ENCODE assay signal across 14 mouse cellular contexts in the genomic region with DNA sequence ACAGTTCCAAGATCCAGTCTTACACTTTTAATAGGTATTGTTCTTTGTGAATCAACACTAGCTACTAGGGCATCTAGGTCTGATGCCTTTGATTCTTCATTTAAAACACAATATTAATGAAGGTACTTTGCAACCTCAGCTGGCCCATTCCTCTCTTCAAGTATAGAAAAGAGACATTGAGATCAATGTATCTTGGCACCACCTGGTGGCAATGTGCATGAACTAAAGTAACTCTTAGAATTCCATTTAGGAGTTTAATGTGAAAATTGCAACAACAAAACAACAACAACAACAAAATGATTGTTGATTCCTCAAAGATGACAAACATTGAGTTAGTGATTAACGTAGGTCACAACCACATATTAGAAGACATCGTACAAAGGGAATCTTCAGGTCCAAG.
A peak's percentile ranks its signal among the peaks of the same experiment; 100 is the strongest.
DNase-seq lines count a peak whose midpoint lies in the region.
"Had no signal": no experiment of that assay in that cellular context is flagged by ENCODE, and none has a peak within 500 bp of the region (broad histone marks: within the 10 kb centered on the region; RNA-seq: fewer than 3 reads in every experiment).

No protein-coding gene starts in this region.

- DNase-seq in embryo, embryonic 10 days (ENCODE audit: low spot score): peak; percentile 9
- DNase-seq in embryo, embryonic 9.5 days (ENCODE audit: extremely low spot score): no peak
- DNase-seq in kidney, postnatal 4 days: peak; percentile 3 to 5
- DNase-seq in kidney, postnatal 10 days: no peak
- DNase-seq in 3T3-L1 (ENCODE audit: low read depth, low spot score) (peak; percentile 39), R1 (ENCODE audit: low read depth, low spot score) (peak; percentile 2)
- no peak for DNase-seq in thymus, postnatal 14 days
- no peak for DNase-seq in right cerebral cortex, postnatal 36 days (ENCODE audit: low spot score in 2 of 2)
- DNase-seq: cerebellum, adult 11-12 months; cerebellum, postnatal 36 days; gastrocnemius, postnatal 25 days; heart, postnatal 36 days; kidney, adult 9 months; right cerebral cortex, postnatal 14 days had no signal

Comparison
In these comparisons a context has a peak if more than half of its experiments do, and no peak if none do; other contexts are left out.
1. DNase-seq: peak in embryo, embryonic 10 days (single experiment), kidney, postnatal 4 days (2 of 2), 3T3-L1 (single experiment) and R1 (single experiment); none in embryo, embryonic 9.5 days (single experiment), kidney, postnatal 10 days (single experiment), thymus, postnatal 14 days (single experiment) and right cerebral cortex, postnatal 36 days (0 of 2).